Mouse (Mus musculus) heart, adult 2 months (tissue): ENCODE measurements at regions not wholly inside any gene's neighbourhood (a gene's known extent, or its start where the extent isn't known, plus 50 kb on each side); places are given as distances from the start of the nearest gene placed in this dataset.
A peak's percentile ranks its signal among the peaks of the same experiment; 100 is the strongest.

Experiments
- DNase-seq, 2 experiments: peaks; one replicate each; pipeline ENCODE4 v3.0.0; 2021
- H3K27ac ChIP-seq: fragments of 200-600 bp; 2 replicates; pipeline ENCODE4 v1.8.1; 2022
- H3K27me3 ChIP-seq: fragments of 200-500 bp; 2 replicates; pipeline ENCODE4 v1.6.1; 2012; ENCODE audit warnings: mild to moderate bottlenecking, low read length, inconsistent platforms, mixed read lengths; ENCODE audit not compliant: control insufficient read depth, insufficient read depth
- H3K36me3 ChIP-seq: fragments of 200-500 bp; 2 replicates; pipeline ENCODE4 v1.6.1; 2012; ENCODE audit warnings: low read length, inconsistent platforms; ENCODE audit not compliant: control insufficient read depth, insufficient read depth
- H3K4me1 ChIP-seq: fragments of 200-500 bp; 2 replicates; pipeline ENCODE4 v1.6.1; 2011; ENCODE audit warnings: low read length; ENCODE audit not compliant: control insufficient read depth, insufficient read depth
- H3K4me3 ChIP-seq: fragments of 200-600 bp; 2 replicates; pipeline ENCODE4 v1.8.1; 2022
- H3K79me2 ChIP-seq: fragments of 200-500 bp; replicated peaks from 2 replicates; pipeline ENCODE4 v1.6.1; 2012; ENCODE audit warnings: mild to moderate bottlenecking, inconsistent platforms, low read length, moderate library complexity, mixed read lengths; ENCODE audit not compliant: control insufficient read depth, insufficient read depth
- H3K9ac ChIP-seq: fragments of 200-500 bp; 2 replicates; pipeline ENCODE4 v1.6.1; 2012; ENCODE audit warnings: low read depth, mild to moderate bottlenecking, control low read depth, inconsistent platforms, low read length, mixed read lengths
- CTCF ChIP-seq: fragments of 200-600 bp; IDR thresholded peaks from 2 replicates; pipeline ENCODE4 v1.8.1; 2022; ENCODE audit warnings: antibody characterized with exemption, mild to moderate bottlenecking, moderate library complexity
- EP300 ChIP-seq: fragments of 200-500 bp; IDR thresholded peaks from 2 replicates; pipeline ENCODE4 v1.6.1; 2011; ENCODE audit warnings: low read depth, low read length, control low read depth; ENCODE audit not compliant: insufficient read depth
- POLR2A ChIP-seq: fragments of 200-500 bp; IDR thresholded peaks from 2 replicates; pipeline ENCODE4 v1.6.1; 2011; ENCODE audit warnings: mild to moderate bottlenecking, low read depth, low read length, control low read depth; ENCODE audit not compliant: insufficient read depth
- WGBS: fragments of 180-500 bp; shearing (Covaris S2); methylation state at CpG from one replicate; pipeline ENCODE4 v1.1.7; 2018; 5-methylcytosine and 5-hydroxymethylcytosine counted together
- intact Hi-C: fragments of 180-260 bp; cut with DNase I; formaldehyde crosslinking; loops from one replicate; pipeline ENCODE4 v1.15.1; 2025

- no peak for DNase-seq
- peaks cover 5% of the 10 kb centered on the region for H3K4me1 ChIP-seq
- TF ChIP-seq POLR2A (no peak), CTCF (no peak), EP300 (no peak)
- H3K27me3 ChIP-seq: no peaks in the 10 kb centered on the region
- H3K79me2 ChIP-seq: no peaks in the 10 kb centered on the region
- no peak overlapping the region for H3K4me3 ChIP-seq
- H3K9ac ChIP-seq: no peak overlapping the region
- intact Hi-C loops: no loop called here
- 0 out of 2 replicates have a peak, but pooled peaks cover 2% of the 10 kb centered on the region for H3K36me3 ChIP-seq
- 71% methylated on average over 5 of the region's 5 CpGs for WGBS
- no peak overlapping the region for H3K27ac ChIP-seq
Observed at GRCm38 (mm10) chr5:148711570-148711969, 159.0 kb upstream of the Ubl3 start.

- Histone ChIP-seq H3K4me1 (peaks cover 5% of the 10 kb centered on the region), H3K79me2 (no peaks in the 10 kb centered on the region), H3K27ac (no peak overlapping the region), H3K9ac (no peak overlapping the region), H3K27me3 (no peaks in the 10 kb centered on the region), H3K4me3 (no peak overlapping the region), H3K36me3 (0 out of 2 replicates have a peak, but pooled peaks cover 2% of the 10 kb centered on the region)
- no peak for TF ChIP-seq EP300
- TF ChIP-seq POLR2A: no peak
- no peak for TF ChIP-seq CTCF
- intact Hi-C loops: no loop called here
- no peak for DNase-seq
- 58% methylated on average over 10 of the region's 10 CpGs for WGBS
Observed at GRCm38 (mm10) chr5:148709111-148709771, 156.7 kb upstream of the Ubl3 start.

- H3K9ac ChIP-seq: no peak overlapping the region
- no peak overlapping the region for H3K4me3 ChIP-seq
- peaks cover 5% of the 10 kb centered on the region for H3K4me1 ChIP-seq
- TF ChIP-seq EP300 (no peak), CTCF (no peak), POLR2A (no peak)
- peak in 1 of 2 experiments; percentile 27 for DNase-seq
- H3K79me2 ChIP-seq: no peaks in the 10 kb centered on the region
- WGBS: 26% methylated on average over 11 of the region's 11 CpGs
- H3K27me3 ChIP-seq: no peaks in the 10 kb centered on the region
- peak overlapping the region; percentile 51 for H3K27ac ChIP-seq
- 0 out of 2 replicates have a peak, but pooled peaks cover 2% of the 10 kb centered on the region for H3K36me3 ChIP-seq
- intact Hi-C loops: no loop called here
Observed at GRCm38 (mm10) chr5:148708014-148708741, 155.6 kb upstream of the Ubl3 start.

GRCm38 (mm10) chr5:148707335-148707734 lies 154.7 kb upstream of the Ubl3 start:
- Histone ChIP-seq H3K27ac (no peak overlapping the region), H3K4me1 (peaks cover 5% of the 10 kb centered on the region), H3K9ac (no peak overlapping the region), H3K79me2 (no peaks in the 10 kb centered on the region), H3K36me3 (0 out of 2 replicates have a peak, but pooled peaks cover 2% of the 10 kb centered on the region), H3K27me3 (no peaks in the 10 kb centered on the region), H3K4me3 (no peak overlapping the region)
- TF ChIP-seq EP300 (no peak), POLR2A (no peak), CTCF (no peak)
- WGBS: 67% methylated on average over 12 of the region's 12 CpGs
- DNase-seq: no peak
- intact Hi-C loops: no loop called here

DNA sequence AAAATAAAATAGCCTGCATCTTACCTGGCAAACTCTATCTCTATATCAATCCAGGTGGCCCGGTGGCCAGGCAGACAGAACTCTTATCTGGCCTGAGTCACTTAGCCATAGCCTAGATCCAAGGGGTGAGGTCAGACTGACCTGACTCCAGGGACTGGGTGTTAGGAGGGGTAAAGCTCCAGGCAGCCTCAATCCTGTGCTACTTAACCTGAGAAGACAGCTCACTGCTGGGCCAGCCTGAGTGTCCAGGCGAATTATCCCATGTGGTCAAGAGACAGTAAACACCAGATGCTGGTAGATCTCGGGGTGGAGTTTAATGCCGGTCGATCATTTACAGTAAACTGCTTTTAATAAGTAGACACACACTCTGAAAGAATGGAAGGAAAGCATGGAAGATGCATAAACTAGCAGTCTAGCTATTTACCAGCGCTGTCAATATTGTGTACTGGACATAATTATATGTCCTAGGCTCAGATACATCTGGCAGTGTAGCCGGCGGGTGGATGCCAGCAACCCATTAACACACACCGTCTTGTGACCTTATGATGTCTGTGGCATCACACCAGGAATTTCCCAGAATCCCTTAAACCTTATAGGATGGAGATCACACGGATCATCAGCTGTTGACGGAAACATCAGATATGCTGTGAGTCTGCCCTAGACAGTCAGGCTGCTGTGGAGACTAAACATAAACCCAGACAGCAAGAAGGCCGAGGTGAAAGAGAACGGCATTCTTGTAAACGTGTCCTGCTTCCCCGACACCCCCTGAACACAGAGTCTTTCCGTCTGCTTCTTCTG lies 153.9 kb upstream of the Ubl3 start:
- Histone ChIP-seq H3K27me3 (no peaks in the 10 kb centered on the region), H3K79me2 (no peaks in the 10 kb centered on the region), H3K4me1 (peaks cover 7% of the 10 kb centered on the region), H3K9ac (no peak overlapping the region), H3K27ac (no peak overlapping the region), H3K36me3 (0 out of 2 replicates have a peak, but pooled peaks cover 2% of the 10 kb centered on the region), H3K4me3 (no peak overlapping the region)
- no peak for DNase-seq
- intact Hi-C loops: no loop called here
- 81% methylated on average over 16 of the region's 16 CpGs for WGBS
- TF ChIP-seq EP300: no peak
- TF ChIP-seq POLR2A: no peak
- TF ChIP-seq CTCF: no peak

GRCm38 (mm10) chr5:148704769-148705168 lies 152.2 kb upstream of the Ubl3 start:
- TF ChIP-seq EP300: no peak
- WGBS: 42% methylated on average over 5 of the region's 5 CpGs
- no peak overlapping the region for H3K27ac ChIP-seq
- H3K27me3 ChIP-seq: no peaks in the 10 kb centered on the region
- no peak overlapping the region for H3K4me3 ChIP-seq
- H3K9ac ChIP-seq: no peak overlapping the region
- H3K79me2 ChIP-seq: no peaks in the 10 kb centered on the region
- DNase-seq: peak in 1 of 2 experiments; percentile 53
- intact Hi-C loops: no loop called here
- peaks cover 10% of the 10 kb centered on the region for H3K4me1 ChIP-seq
- 0 out of 2 replicates have a peak, but pooled peaks cover 2% of the 10 kb centered on the region for H3K36me3 ChIP-seq
